Mouse (Mus musculus): ENCODE measurements around the gene Engase. TPM values are rescaled to one million over a fixed set of nuclear protein-coding genes. Genes with fewer than 3 reads are reported as not detected.

Engase gene
- polyA plus RNA-seq, 1 experiment from 2014 or later: 8.8 TPM

GRCm38 (mm10) chr11:118481231-118481630 lies 4.6 kb downstream of the Engase start:
- Histone ChIP-seq H3K4me2 (no peak overlapping the region), H3K36me3 (peaks cover 64% of the 10 kb centered on the region), H3K9me3 (replicated peaks) (no peaks in the 10 kb centered on the region), H3K9ac (no peak overlapping the region), H3K4me1 (replicated peaks) (peaks cover 26% of the 10 kb centered on the region), H3K27ac (no peak overlapping the region), H3K4me3 (replicated peaks) (no peak overlapping the region), H3K27me3 (no peaks in the 10 kb centered on the region)
- WGBS (ENCODE audit: insufficient replicate concordance): 85% methylated on average over 11 of the region's 11 CpGs
- no peak for ATAC-seq (ENCODE audit: low read depth)
- DNase-seq: no peak

GRCm38 (mm10) chr11:118481751-118482150 lies 5.1 kb downstream of the Engase start:
- no peak overlapping the region for H3K9ac ChIP-seq
- H3K4me2 ChIP-seq: no peak overlapping the region
- H3K27me3 ChIP-seq: no peaks in the 10 kb centered on the region
- DNase-seq (no peak), ATAC-seq (ENCODE audit: low read depth) (no peak)
- no peaks in the 10 kb centered on the region for H3K9me3 ChIP-seq (replicated peaks)
- H3K4me3 ChIP-seq (replicated peaks): no peak overlapping the region
- H3K36me3 ChIP-seq: peaks cover 69% of the 10 kb centered on the region
- peaks cover 24% of the 10 kb centered on the region for H3K4me1 ChIP-seq (replicated peaks)
- H3K27ac ChIP-seq: no peak overlapping the region
- WGBS (ENCODE audit: insufficient replicate concordance): 86% methylated on average over 14 of the region's 14 CpGs

- no peak overlapping the region for H3K9ac ChIP-seq
- no peak overlapping the region for H3K4me3 ChIP-seq (replicated peaks)
- no peak for ATAC-seq (ENCODE audit: low read depth)
- H3K9me3 ChIP-seq (replicated peaks): no peaks in the 10 kb centered on the region
- H3K36me3 ChIP-seq: peaks cover 75% of the 10 kb centered on the region
- H3K27me3 ChIP-seq: no peaks in the 10 kb centered on the region
- peaks cover 4% of the 10 kb centered on the region; the same call in 1 of the 2 replicates for H3K4me1 ChIP-seq (replicated peaks)
- WGBS (ENCODE audit: insufficient replicate concordance): 84% methylated on average over 8 of the region's 8 CpGs
- no peak overlapping the region for H3K4me2 ChIP-seq
- no peak for DNase-seq
- H3K27ac ChIP-seq: no peak overlapping the region
These were observed 7.5 kb downstream of the Engase start for GRCm38 (mm10) chr11:118484169-118484568.

GRCm38 (mm10) chr11:118485338-118485737 lies 8.7 kb downstream of the Engase start:
- DNase-seq (no peak), ATAC-seq (ENCODE audit: low read depth) (no peak)
- whole genome bisulfite sequencing (ENCODE audit: insufficient replicate concordance): 79% methylated on average over 11 of the region's 11 CpGs
- H3K4me2 ChIP-seq: no peak overlapping the region
- H3K27me3 ChIP-seq: no peaks in the 10 kb centered on the region
- no peak overlapping the region for H3K9ac ChIP-seq
- no peak overlapping the region for H3K27ac ChIP-seq
- no peaks in the 10 kb centered on the region for H3K9me3 ChIP-seq (replicated peaks)
- peaks cover 4% of the 10 kb centered on the region for H3K4me1 ChIP-seq (replicated peaks)
- H3K4me3 ChIP-seq (replicated peaks): no peak overlapping the region
- H3K36me3 ChIP-seq: peaks cover 66% of the 10 kb centered on the region

GRCm38 (mm10) chr11:118485780-118486179 lies 9.2 kb downstream of the Engase start:
- ATAC-seq (ENCODE audit: low read depth): no peak
- no peak for DNase-seq
- no peaks in the 10 kb centered on the region for H3K27me3 ChIP-seq
- H3K27ac ChIP-seq: no peak overlapping the region
- H3K4me2 ChIP-seq: no peak overlapping the region
- peaks cover 64% of the 10 kb centered on the region for H3K36me3 ChIP-seq
- H3K4me1 ChIP-seq (replicated peaks): peaks cover 8% of the 10 kb centered on the region
- H3K9ac ChIP-seq: no peak overlapping the region
- WGBS (ENCODE audit: insufficient replicate concordance): 75% methylated on average over 3 of the region's 3 CpGs
- H3K9me3 ChIP-seq (replicated peaks): no peaks in the 10 kb centered on the region
- H3K4me3 ChIP-seq (replicated peaks): no peak overlapping the region

GRCm38 (mm10) chr11:118486281-118486680 lies 9.7 kb downstream of the Engase start:
- Histone ChIP-seq H3K36me3 (peaks cover 63% of the 10 kb centered on the region), H3K4me3 (replicated peaks) (no peak overlapping the region), H3K4me1 (replicated peaks) (peaks cover 11% of the 10 kb centered on the region), H3K27me3 (no peaks in the 10 kb centered on the region), H3K9me3 (replicated peaks) (no peaks in the 10 kb centered on the region), H3K4me2 (no peak overlapping the region), H3K9ac (no peak overlapping the region), H3K27ac (no peak overlapping the region)
- DNase-seq: no peak
- WGBS (ENCODE audit: insufficient replicate concordance): 85% methylated on average over 6 of the region's 6 CpGs
- ATAC-seq (ENCODE audit: low read depth): no peak

- DNase-seq: no peak
- H3K27ac ChIP-seq: no peak overlapping the region
- H3K9me3 ChIP-seq (replicated peaks): no peaks in the 10 kb centered on the region
- no peak overlapping the region for H3K4me3 ChIP-seq (replicated peaks)
- H3K36me3 ChIP-seq: peaks cover 57% of the 10 kb centered on the region
- H3K9ac ChIP-seq: no peak overlapping the region
- H3K27me3 ChIP-seq: no peaks in the 10 kb centered on the region
- H3K4me1 ChIP-seq (replicated peaks): peaks cover 11% of the 10 kb centered on the region
- 70% methylated on average over 29 of the region's 29 CpGs for WGBS (ENCODE audit: insufficient replicate concordance)
- no peak overlapping the region for H3K4me2 ChIP-seq
- no peak for ATAC-seq (ENCODE audit: low read depth)
These were observed 10.5 kb downstream of the Engase start for GRCm38 (mm10) chr11:118486881-118487772.

- Histone ChIP-seq H3K4me2 (no peak overlapping the region), H3K4me3 (replicated peaks) (no peak overlapping the region), H3K36me3 (peaks cover 44% of the 10 kb centered on the region), H3K9me3 (replicated peaks) (no peaks in the 10 kb centered on the region), H3K9ac (no peak overlapping the region), H3K4me1 (replicated peaks) (peaks cover 11% of the 10 kb centered on the region), H3K27me3 (no peaks in the 10 kb centered on the region), H3K27ac (no peak overlapping the region)
- no peak for DNase-seq
- ATAC-seq (ENCODE audit: low read depth): no peak
- 71% methylated on average over 8 of the region's 8 CpGs for WGBS (ENCODE audit: insufficient replicate concordance)
These were observed 11.7 kb downstream of the Engase start for GRCm38 (mm10) chr11:118488191-118488906.

- DNase-seq (no peak), ATAC-seq (ENCODE audit: low read depth) (no peak)
- Histone ChIP-seq H3K36me3 (peaks cover 40% of the 10 kb centered on the region), H3K9me3 (replicated peaks) (no peaks in the 10 kb centered on the region), H3K4me2 (no peak overlapping the region), H3K4me1 (replicated peaks) (peaks cover 11% of the 10 kb centered on the region), H3K9ac (no peak overlapping the region), H3K27me3 (no peaks in the 10 kb centered on the region), H3K27ac (no peak overlapping the region), H3K4me3 (replicated peaks) (no peak overlapping the region)
- 81% methylated on average over 12 of the region's 12 CpGs for whole genome bisulfite sequencing (ENCODE audit: insufficient replicate concordance)
These were observed 12.3 kb downstream of the Engase start for GRCm38 (mm10) chr11:118488907-118489270.

- Histone ChIP-seq H3K27me3 (no peaks in the 10 kb centered on the region; the same call in 1 of the 2 replicates), H3K27ac (no peak overlapping the region), H3K4me3 (replicated peaks) (peak overlapping the region; percentile 29; the same call in 1 of the 2 replicates), H3K4me1 (replicated peaks) (peaks cover 11% of the 10 kb centered on the region), H3K36me3 (peaks cover 22% of the 10 kb centered on the region), H3K4me2 (peak overlapping the region; percentile 56), H3K9me3 (replicated peaks) (no peaks in the 10 kb centered on the region), H3K9ac (peak overlapping the region; percentile 49)
- 15% methylated on average over 22 of the region's 22 CpGs for WGBS (ENCODE audit: insufficient replicate concordance)
- peak; percentile 65 for DNase-seq
- peak; percentile 73 for ATAC-seq (ENCODE audit: low read depth)
These were observed 14.1 kb downstream of the Engase start for GRCm38 (mm10) chr11:118490566-118491218.

GRCm38 (mm10) chr11:118491230-118491629 lies 14.6 kb downstream of the Engase start:
- no peak overlapping the region for H3K4me3 ChIP-seq (replicated peaks)
- ATAC-seq (ENCODE audit: low read depth) (no peak), DNase-seq (no peak)
- 0 out of 2 replicates have a peak overlapping the region, but pooled peaks have one; percentile 56 for H3K4me2 ChIP-seq
- peaks cover 16% of the 10 kb centered on the region for H3K36me3 ChIP-seq
- no peak overlapping the region for H3K9ac ChIP-seq
- H3K4me1 ChIP-seq (replicated peaks): peaks cover 11% of the 10 kb centered on the region
- 67% methylated on average over 7 of the region's 7 CpGs for WGBS (ENCODE audit: insufficient replicate concordance)
- no peaks in the 10 kb centered on the region; the same call in 1 of the 2 replicates for H3K27me3 ChIP-seq
- no peak overlapping the region for H3K27ac ChIP-seq
- no peaks in the 10 kb centered on the region for H3K9me3 ChIP-seq (replicated peaks)

Data from liver, embryonic 13.5 days (tissue).